Mouse (Mus musculus): ENCODE data around the gene Slc25a45.

Slc25a45 gene

DNA sequence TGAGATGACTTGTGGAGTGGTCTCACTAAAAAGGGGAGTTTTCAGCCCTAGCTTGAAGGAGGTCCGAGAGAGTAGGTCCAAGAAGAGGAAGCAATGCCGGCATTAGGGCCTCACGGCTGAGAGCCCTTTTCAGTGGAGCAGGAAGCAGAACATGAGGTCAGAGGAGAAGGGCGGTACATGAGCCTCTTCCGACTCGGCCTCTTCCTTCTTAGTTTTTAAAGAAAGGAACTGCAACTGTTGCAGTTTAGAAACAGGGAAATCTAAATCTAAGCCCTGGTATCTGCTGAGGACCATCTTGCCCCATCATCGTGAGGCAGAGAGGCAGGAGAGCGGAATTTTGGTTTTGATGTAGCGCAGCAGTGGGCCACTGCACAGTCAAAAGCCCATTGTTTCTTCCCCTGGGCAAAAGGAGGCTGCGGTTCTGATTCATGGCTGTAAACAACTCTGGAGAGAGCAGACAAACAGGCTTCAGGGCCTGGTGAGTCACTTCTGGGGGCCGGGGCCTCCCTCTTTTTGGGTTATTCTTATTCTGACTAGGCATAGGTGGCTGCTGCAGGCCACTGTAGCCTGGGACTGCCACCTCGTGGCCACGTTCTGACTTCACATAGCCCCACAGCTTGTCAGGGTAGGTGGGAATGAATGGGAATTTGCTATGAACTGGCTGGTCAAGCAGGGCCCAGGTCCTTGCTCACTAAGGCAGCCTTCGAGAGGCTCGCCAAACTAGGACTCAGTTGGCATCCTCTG is at the start of gene Slc25a45:
Gene Slc25a45, plus strand, starts transcription at position 191 of the 744 bp plus-strand sequence.
- DNase-seq (ENCODE audit: low spot score in 2 of 2): peak; percentile 63 to 77

DNA sequence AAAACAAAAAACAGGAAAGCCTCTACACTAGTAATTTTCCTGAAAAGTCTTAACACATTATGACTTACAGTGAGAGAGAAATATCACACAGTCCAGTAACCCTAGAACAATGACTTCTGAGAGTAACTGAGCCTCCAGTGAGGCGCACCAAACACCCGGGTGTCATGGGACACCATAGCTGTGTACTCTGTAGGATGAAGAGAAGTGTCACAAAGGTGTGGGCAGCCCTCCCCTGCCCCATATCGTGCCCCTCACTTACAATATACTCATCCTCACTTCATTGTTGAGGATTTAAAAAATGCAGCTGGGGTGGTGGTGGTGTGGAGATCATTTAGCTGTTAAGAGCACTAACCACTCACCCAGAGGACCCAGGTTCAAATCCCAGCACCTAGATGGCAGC is 49.5 kb upstream of the Slc25a45 start:
- no peak for DNase-seq (ENCODE audit: low spot score in 2 of 2)

DNA sequence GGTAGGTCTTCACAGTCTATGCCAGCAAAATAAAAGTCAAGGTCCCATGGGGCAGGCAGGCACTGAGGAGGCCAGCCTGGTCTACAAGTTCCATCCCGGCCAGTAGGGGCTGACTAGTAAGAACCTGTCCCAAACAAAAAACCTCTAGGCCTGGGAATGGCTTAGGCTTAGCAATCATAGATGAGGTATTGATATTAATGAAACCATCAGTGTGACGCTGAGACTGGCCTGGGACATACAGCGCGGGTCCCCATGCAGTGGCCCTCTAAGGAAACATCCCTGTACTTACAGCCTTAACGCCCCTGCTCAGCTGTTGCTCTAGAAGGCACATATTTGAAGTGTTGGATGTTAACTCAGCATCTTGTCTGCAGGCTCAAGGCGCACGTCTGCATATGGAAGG is 48.7 kb upstream of the Slc25a45 start:
- DNase-seq (ENCODE audit: low spot score in 2 of 2): no peak

DNA sequence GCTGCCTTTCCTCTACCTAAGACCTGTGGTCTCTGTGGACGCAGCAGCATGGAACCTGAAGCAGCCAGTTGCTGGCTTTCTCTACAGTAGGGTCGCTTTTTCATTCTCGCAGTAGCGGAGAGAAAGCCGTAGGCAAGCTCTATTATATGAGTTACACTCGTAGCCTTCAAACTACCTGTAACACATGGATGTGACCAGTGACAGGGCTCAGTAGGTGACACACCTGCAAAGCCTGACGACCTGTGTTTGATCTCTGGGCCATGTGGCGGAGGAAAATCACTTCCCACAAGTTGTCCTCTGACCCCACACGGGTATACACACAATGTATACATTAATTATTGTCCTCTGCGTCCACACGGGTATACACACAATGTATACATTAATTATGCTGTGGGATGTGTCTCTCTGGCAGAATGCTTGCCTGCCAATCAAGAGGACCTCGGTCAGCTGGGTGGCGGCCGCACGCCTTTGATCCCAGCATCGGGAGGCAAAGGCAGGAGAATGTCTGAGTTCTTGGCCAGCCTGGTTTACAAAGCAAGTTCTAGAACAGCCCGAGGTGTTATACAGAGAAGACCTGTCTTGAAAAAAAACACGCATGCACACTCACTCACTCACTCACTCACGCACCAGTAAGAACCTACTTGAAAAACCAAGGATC is 47.5 kb upstream of the Slc25a45 start:
- no peak for DNase-seq (ENCODE audit: low spot score in 2 of 2)

DNA sequence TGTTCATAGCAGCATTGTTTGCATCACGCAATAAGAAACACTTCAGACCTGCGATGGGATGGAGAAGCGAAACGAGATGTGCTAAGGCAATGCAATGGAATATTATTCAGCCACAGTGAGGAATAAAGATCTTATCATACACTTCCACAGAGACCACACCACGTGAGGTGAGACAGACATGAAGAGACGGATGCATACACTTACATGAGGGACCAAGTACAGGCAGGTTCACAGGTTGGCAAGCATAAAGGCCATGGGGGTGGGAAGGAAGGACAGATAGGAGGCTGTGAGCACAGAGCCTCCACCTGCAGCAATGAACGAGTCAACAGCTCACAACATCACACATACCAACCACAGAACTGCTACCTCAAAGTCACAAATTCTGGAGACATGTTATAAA is 46.8 kb upstream of the Slc25a45 start:
- no peak for DNase-seq (ENCODE audit: low spot score in 2 of 2)

DNA sequence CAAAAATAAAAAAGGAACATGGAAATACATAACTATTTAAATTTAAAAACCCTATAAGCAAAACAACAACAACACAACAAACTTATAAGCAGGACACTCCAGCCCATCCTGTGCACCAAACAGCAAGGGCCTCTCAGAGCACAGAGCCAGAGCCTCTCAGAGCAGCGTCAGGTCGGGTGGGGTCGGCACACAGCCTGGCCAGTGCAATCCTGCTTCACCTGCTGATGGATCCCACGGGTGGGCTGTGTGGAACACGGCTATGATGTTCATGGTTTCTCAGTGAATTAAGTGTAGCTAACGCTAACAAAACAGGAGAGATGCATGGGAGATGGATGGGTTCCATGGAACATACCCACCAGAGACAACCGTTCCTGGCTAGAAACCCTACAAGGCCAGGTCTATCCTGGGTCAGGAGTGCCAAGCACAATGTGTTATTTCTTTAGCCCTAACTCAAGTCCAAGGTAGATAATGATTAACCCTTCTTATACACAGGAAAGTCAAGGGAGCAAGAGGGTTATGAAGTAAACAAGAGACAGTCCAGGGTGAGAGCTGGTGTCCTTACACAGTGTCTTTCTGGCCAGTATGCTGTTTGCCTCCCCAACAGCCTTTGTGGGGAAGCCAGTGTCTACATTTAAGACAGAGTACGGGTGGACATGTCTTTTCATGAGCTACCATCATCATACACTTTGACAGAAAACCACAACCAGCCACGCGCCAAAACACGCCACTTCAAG is 46.2 kb upstream of the Slc25a45 start:
- DNase-seq (ENCODE audit: low spot score in 2 of 2): no peak

DNA sequence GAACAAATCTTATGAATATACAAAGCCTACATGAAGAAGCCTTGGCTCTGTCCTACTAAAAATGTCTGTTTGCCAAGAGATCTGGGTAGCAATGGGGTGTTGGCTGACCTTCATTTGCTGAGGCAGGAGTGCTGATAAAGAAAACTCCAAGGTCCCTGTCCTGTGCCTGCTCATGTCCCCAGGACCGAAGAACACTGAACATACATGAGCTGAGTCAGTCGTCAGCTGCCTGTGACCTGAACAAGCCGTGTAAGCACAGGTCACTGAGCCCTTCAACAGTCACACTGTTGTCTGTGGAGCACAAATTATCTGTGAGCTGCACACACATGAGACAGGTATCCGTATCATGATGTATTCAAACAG is 45.7 kb upstream of the Slc25a45 start:
- DNase-seq (ENCODE audit: low spot score in 2 of 2): no peak

DNA sequence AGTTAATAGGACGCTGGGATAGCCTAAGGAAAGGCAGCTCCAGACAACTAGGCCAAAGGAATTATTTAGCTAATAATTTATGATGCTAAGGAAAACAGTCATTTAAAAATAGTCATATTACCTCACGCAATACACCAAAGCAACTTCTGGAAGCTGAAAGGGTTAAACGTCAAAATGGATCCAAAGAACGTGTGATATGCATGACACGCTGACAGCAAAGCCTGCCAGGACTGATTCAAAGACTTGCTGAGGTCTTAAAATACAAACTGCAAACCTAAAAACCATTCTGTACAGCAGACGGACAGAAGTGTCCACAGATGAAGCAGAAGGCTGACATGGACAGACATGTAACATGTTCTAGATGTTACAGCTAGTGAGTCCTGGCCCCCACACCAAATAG is 45.3 kb upstream of the Slc25a45 start:
- no peak for DNase-seq (ENCODE audit: low spot score in 2 of 2)

DNA sequence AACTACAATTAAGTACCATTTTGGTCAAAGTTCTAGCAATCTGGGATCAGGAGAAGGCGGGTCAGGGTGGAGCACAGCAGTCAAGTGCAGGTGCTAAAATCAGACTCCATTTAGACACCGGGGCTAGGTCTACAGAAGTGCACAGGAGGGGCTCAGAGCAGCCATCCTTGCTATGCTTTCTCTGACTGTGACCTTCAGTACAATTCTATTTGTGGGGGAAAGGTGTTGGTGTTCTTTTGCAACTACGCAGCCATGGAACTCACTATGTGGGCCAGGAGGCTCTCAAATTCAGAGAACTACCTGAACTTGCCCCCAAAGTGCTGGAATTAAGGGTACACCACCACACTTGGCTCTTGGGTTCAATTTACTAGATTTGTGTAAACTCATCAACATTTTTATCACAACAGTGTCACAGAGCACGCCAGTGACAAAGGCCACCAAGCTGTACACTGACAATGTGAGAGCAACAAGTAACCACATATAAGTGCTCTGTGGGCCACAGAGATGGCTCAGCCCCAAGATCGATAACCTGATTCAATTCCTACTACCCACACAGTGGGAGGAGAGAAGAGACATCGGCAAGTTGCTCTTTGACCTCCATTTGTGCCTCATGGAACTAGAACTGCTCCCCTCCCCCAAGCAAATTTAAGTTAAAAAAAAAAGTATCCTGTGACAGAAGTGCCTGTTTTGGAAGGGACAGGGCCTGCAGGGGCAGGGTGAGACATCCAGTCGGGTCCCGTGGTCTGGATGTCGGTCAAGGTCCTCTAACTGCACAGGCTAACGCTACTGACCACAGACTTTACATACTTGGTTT is 44.1 kb upstream of the Slc25a45 start:
- DNase-seq (ENCODE audit: low spot score in 2 of 2): no peak

DNA sequence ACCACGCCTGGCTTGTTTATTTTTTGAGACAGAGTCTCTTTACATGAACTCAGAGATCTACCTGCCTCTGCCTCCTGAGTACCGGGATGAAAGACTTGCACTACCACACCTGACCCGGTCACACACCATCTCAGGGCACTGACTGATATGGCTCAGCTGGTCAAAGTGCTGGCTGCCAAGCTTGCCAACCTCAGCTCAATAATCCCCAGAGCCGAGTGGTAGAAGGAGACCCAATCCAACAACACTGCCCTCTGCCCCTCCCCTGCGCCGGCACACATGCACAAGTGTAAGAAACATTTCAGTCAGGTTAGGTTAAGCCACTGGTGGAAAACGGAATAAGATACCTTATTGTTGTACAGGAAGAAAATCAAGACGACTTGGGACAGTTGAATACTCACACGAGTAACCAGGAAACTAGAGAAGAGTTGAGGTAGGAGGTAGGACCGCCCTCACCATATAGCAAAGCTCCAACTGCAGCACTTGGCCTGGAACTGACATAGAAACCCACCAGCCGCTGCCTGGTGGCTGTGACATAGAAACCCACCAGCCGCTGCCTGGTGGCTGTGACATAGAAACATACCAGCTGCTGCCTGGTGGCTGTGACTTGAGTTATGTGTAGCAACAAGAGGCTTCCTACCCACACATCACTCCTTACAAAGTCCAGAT is 43.2 kb upstream of the Slc25a45 start:
- DNase-seq (ENCODE audit: low spot score in 2 of 2): no peak

DNA sequence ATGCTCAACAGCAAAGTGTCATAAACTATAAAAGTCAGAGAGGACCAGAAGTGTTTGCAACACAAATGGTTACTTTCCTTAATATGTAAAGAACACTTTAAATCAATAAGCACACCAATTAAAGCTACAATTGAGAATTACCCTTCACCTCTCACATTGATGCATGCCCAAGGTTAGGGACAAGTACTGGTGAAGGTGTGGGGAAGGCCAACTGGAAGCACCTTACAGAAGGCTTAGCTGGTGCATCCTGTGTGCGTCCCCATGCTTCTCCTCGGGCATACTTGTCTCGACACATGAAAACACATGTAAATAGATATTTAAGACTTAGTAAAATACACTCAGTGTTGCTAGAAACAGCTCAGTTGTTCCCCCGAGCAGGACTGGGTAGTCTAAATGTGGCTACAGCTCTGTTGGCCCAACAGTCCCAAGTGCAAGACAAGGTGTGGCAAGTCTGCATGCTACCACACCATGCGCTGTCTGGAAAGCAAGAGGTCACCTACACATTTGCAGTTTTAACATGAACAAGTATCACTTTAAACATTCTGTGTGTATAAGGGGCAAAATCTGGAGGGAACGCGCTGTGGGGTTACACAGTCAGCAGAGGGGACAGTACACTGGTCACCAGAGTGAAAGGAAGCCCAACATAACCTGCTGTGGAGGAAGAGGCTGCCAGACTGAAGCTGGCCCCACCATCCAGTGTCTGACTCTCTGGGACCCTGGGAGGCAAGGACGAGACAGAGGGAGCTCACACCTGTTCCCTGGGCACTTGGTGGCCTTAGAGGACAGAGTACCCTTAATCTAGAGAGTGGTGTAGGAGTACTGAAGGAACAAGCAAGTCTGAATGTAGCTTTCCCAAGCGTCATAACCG is 42.3 kb upstream of the Slc25a45 start:
- DNase-seq (ENCODE audit: low spot score in 2 of 2): no peak

DNA sequence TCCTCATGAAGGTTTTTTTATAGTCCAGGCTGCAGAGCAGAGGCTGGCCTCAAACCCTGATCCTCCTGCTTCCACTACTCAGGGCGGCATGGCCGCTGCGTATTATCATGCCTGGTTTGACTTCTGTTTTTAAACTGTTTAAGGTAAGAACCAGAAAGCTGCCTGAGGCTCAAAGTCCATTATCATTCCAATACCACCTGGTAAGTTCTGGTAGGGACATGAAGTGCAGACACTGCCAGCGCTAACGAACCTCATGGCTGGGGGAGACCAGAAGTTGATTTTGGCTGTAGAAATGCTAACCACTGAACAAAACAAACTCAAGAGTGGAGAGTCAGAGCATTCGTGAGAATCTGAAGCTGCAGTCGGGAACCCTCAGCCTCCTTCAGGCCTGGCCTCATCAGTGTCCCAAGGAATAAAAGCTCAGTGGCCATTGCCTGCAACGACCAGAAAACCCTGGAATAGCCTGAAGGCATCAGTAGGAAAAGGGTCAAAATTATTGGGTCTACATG is 41.6 kb upstream of the Slc25a45 start:
- no peak for DNase-seq (ENCODE audit: low spot score in 2 of 2)

DNA sequence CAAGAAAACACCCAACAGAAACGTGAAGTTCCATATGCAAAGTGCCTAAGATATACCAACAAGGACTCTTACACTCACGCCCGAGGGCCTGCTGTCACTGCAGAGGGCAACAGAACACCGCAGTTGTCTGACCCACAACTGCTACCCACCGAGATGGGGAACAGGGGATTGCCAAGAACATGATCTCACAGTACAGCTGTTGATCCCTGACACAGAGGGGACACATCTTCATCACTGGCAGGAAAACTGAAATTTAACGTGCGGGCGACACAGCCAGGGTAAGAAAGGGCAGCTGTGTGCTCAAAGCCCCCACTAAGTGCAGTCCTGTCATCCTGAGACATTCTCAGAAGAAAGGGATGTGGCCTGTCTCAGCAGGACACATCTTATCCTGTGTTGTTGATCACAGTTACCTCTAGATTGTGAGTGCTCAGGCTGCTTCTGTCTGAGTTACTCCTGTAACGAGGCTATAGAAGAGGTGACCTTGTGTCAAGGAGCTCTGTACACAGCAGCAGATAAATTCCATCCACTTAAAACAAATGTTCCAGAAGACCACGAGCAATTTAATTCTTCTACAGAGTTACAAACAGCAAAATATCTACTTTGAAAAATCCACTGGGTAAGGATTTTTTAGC is 40.6 kb upstream of the Slc25a45 start:
- DNase-seq (ENCODE audit: low spot score in 2 of 2): no peak

DNA sequence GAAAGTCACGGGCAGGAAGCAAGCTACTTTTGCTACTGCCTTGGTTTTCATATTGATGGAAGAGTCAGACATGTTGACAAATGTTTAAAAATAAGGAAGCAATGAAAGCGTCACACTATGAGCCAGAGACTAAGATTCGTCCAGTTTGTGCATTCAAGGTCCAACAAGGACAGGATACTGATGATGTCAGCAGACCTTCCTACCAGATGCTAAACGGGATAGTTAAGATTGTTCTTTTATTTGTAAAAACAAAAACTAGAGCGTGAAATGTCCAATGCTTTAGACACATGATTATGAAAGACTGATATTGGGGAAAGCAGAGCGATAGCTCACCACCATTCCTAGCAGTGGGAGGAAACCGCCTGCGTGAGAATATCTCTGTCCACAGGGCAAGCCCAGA is 40.0 kb upstream of the Slc25a45 start:
- DNase-seq (ENCODE audit: low spot score in 2 of 2): no peak

DNA sequence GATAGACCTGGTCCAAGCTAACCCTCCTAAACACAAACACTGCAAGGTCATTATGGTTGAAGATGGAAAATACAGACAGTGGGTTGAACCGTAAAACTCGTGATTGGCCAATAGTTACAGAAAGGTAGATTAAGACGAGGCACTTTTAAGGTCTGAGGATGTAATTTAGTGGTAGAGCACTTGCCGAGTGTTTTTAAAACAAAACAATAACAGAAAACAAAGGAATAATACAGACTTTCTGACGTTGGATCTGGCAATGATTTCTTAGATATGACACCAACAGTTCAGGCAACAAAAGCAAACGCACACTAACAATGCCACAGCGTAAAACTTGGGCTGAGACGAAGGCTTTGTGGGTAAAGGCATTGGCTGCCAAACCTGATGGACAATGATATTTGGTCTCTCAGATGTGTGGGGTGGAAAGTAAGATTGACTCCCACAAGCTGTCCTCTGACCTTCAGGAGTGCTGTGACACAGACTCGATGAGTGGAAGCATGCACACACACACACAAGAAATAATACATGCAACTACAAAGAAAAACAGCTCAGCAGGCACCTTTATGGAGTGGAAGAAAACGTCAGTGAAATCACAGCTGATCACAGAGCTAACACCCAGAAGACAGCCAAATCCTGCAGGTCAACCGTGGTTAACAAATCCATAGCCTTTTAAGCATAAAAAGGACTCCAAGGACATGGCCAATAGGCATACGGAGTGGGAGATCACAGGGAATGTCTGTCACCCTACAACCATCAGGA is 39.3 kb upstream of the Slc25a45 start:
- DNase-seq (ENCODE audit: low spot score in 2 of 2): no peak

DNA sequence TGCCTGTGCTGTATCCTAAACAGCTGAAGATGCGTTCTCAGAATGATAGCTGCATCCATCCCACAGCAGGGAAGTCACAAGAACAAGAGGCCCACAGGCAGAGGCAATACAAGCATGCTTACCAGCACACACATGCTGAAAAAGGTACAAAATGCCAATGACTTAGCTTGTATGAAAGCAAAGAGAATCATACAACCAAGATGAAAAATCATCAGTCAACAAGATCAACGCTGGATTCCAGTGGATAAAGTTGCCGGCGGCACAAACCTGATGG is 38.8 kb upstream of the Slc25a45 start:
- no peak for DNase-seq (ENCODE audit: low spot score in 2 of 2)

DNA sequence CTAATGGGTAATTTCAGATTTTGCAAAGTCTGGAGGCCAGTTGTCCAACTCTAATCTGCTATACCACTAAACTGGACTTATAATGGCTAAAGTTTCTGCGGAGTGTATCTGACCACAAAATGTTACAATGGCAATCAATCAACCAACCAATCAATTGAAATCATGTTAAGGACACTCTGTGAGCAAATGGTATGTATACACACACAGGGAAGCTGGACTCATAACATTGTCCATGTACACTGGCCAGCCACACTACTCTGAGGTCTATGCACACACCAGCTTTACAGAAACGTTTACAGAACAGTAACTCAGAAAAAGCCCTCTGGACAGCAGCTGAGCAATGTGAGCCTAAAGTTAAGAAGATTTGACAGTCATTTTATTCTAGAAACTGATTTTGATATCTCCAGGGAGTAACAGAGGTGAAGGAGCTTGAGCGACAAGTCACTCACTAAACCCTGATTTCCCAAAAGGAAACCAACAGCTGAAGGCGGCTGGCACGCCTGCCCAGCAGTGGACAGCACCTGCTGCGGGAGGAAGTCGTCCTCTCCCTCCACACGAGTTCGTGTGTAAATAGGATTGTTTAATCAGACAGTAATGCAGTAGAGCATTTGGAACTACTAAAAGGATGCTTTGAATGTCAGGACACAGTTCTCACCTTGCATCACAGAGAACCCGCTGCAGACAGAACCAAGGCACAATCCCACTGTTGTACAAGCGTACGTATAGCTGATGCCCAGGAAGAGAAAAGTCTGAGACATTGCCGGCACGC is 38.1 kb upstream of the Slc25a45 start:
- DNase-seq (ENCODE audit: low spot score in 2 of 2): no peak

DNA sequence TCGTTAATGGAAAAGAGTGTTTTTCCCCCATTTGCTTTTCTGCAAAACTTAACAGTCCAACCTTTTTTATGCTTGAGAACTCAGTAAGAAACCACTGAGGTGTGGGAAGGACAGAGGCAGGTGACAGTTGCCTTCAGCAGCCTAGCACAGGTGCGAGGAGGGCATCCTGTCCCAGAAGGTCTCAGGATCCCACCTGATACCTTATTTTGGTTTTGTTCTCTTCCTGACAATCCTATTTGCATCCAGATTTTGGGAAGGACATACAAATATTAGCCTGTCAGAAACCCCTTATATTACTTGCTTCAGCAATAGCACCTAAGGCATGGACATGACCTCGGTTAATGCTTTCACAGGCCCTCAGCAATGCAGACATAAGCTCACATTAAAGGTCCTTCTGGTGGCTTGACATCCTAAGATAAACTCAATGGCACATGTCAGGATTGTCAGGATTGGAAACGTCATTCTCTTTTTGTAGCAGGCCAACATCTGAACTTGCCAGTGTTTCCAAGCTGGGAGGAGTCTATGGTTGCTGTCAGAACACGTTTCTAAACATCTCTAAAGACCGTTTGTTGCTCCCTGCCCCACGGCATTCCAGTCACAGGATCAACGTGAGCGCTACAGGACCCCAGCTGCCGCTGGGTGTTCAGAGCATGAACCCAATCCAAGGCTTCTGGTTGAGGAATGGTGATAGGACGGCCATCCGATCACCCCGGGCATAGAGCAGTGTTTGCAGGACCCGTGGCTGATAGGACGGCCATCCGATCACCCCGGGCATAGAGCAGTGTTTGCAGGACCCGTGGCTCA is 37.3 kb upstream of the Slc25a45 start:
- DNase-seq (ENCODE audit: low spot score in 2 of 2): no peak
